Mouse (Mus musculus): ENCODE measurements around the gene Rsbn1l.

Gene Rsbn1l

GRCm38 (mm10) chr5:20843405-20843804 is 112.8 kb downstream of the Rsbn1l start:
- no peak for DNase-seq (ENCODE audit: inconsistent age in 2 of 2, low spot score in 1 of 2)
